Mouse (Mus musculus) adrenal gland, postnatal 36 days (tissue): ENCODE results near the gene Med11. TPM values are rescaled to one million over a fixed set of nuclear protein-coding genes. Genes with fewer than 3 reads are reported as not detected.
"Not testable (repeated sequence)": the region's sequence is repeated elsewhere in the genome, so short reads cannot be mapped to it uniquely, and the experiment has no call there.

Experiments used
- DNase-seq, 2 experiments: peaks; one replicate each; pipeline ENCODE4 v3.0.0; 2021; ENCODE audit warnings: mixed read lengths in 1 of 2
- total RNA-seq, 2 experiments: library from RNA; stranded (reverse); gene quantifications; 2 replicates each; pipeline ENCODE4 v1.2.3; 2021

The Med11 gene
- total RNA-seq, 2 experiments from 2014 or later = 20.3 to 24.4 TPM

DNA sequence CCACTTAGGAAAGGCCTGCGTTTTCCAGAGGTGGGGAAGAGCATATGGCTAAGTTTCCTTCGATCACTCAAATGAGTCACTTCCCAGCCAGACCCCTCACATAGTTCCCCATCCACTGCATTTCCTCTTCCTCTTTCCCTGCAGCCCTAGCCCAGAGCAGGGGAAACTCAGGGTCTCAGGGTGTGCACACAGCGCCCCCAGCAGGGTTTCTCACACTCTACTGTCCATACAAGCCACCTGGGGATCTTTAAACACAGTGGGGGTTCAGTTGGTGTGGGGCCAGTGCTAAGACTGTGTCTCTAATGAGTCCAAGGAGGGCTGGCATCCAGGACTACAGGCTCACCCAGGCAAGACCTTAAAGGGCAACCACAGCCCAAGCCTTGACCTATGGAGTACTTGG lies 5.0 kb upstream of the Med11 start:
- no peak for DNase-seq

DNA sequence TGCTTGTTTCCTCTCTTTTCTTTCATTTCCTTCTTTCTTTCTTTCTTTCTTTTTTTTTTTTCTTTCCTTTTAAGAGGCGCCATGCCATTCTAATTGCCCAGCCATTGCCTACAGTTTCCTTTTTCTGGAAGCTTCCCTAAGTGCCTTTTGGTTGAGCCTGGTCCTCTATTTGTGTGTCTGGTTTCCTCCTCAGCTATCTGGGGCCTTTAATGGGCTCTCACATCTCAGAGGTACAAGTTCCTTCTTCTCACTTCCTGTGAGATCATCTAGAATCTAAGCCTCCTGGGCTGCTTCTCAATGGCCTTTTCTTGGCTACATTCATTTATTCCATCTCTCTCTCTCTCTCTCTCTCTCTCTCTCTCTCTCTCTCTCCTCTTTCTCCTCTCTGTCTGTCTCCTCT lies 4.3 kb upstream of the Med11 start:
- no peak for DNase-seq

GRCm38 (mm10) chr11:70450926-70451325 lies 793 bp upstream of the Med11 start:
- DNase-seq = no peak

DNA sequence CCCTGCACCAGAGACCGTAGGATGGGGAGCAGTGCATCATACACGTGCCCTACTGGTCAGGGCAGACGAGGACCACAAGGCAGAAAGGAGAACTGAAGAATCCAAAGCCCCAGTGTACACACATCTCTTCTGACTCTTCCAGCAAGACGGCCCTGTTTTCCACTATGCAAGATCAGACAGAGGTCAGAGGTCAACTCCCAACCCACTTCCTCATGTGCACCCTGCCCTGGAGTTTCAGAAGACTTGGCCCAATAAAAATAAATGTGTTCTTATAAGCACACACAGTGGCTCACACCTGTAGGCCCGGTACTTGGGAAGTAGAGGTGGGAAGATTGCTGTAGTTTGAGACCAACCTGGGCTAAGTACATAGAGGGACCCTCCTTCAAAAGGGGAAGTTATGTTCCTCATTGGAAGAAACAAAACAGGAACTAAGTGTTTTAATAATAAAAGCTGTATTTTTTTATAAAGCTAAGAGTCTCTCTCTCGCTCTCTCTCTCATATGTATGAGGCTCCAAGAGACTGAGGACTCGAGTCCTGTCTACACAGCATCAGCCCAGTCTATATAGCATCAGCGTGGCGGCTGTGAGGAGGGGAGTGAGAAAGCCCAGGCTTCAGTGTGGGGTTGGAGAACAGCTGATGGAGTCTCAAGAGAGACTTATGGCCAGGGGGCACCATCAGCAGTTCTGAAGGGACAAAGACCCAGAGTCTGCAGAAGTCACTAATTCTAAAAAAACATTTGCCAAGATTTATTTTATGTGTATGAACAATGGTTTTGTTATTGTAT lies 1.7 kb downstream of the Med11 start:
- no peak for DNase-seq

GRCm38 (mm10) chr11:70458688-70459600 lies 7.2 kb downstream of the Med11 start, which contains the start of gene Zmynd15:
Zmynd15 (plus strand) TSS chr11:70459433.
- DNase-seq = peak in 1 of 2 experiments; percentile 12

DNA sequence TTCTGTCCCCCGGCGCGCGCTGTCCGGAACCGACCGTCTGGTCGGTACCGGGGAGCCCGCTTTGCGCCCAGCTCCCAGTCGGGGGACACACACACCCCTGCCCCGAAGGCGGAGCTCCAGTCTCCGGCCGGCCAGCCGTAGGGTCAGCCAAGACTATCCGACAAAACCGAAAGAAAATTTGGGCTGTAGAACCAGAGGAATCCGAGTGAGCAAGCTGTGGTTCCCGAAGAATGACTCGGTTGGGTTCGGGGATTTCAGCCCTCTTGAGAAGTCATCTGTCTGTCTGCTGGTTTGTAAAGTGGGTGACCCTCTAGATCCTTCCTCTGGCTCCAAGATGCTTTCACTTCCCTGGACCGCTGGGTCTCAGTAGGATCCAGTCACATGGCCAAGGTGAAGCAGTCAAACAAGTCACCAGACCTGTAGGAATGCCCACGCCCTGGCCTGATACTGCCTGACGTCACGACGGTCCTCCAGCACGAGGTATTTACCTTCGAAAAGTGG lies 7.9 kb downstream of the Med11 start, which contains the start of gene Cxcl16:
Cxcl16 (minus strand) TSS at position 384 of the 501 bp plus-strand sequence.
- DNase-seq = peak; percentile 55 to 69

DNA sequence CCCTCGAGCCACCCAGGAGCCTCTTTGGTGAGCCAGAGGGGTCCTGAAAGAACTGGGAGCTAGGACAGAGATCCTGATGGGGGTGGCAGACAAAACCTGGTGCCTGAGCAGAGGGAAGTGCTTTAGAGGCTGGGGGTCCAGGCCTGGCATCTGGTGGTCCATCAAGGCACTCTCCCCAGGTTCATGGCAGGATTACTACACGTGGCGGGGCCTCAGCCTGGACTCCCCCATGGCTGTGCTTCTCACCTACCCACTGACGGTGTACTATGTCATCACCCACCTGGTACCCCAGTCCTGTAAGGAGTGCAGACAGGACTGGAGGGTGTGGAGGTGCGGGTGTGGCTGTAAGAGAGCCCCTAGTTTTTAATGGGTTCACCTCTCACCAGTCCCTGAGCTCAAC lies 12.3 kb downstream of the Med11 start:
- DNase-seq = no peak

DNA sequence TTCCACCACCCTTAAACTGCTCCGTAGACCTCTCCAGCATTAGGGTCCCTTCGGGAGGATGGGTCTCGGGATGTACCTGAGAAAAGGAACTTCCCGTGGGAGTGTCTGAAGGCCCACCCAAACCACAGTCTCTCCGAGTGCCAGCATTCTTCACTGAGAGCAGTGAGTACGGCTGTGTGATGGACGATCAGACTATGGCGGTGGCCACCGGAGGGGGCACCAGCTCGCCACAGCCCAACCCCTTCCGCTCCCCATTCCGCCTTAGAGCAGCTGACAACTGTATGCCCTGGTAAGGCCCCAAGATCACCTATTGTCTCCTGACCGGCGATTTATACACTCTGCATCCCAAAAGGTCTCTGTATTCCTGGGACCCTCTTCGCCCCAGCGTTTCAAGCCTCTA lies 13.5 kb downstream of the Med11 start:
- no peak for DNase-seq

- peak; percentile 39 to 59 for DNase-seq
Measured at GRCm38 (mm10) chr11:70465824-70466223, 14.1 kb downstream of the Med11 start.

DNA sequence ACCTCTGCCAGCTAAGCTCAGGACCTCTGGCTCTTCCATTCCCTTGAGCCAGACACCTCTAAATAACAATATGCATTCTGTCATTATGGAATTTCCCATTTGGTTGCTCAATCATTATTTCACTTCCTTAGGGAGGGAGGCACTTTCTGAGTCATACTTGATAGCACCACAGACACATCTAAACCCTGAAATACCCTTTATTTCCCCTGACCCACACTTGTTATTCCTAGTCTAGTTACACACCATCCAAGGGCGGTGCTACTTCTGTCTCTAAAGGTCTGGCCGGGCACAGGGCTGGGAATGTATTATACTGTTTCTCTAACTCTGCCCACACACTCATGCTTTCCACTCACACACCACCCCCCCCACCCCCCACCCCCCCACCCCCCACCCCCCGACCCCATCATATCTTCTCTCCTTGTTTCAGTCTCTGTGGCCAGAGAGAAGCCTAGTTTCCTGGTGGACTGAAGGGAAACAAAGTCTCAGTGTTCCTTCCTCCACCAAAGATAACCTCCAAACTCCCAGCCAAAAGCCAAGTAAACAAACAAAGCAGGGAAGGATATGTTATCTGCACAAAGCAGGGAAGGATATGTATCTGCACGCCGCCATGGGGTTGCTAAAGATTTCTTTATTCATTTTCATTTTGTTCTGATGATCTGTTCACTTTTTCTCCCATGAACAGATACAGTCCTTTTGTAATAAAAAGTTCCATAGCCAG lies 16.3 kb downstream of the Med11 start:
- no peak for DNase-seq

GRCm38 (mm10) chr11:70469764-70470163 lies 18.0 kb downstream of the Med11 start:
- peak in 1 of 2 experiments; percentile 20 for DNase-seq

GRCm38 (mm10) chr11:70472716-70473115 lies 21.0 kb downstream of the Med11 start:
- DNase-seq = peak; percentile 57 to 59

DNA sequence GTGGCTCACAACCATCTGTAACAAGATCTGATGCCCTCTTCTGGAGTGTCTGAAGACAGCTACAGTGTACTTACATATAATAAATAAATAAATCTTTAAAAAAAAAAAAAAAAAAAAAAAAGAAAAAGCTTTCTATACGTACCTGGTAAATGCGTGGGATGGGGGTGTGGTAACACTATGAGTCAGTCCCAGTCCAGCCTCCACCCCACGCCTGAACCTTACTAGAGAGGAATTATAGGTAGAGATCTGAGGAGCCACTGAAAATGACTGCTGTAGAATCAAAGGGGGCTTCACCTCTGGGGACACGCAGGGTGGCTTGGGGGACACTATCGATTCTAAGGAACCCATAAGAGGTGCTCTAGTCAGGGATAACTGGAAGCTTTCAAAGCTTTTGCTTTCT lies 21.6 kb downstream of the Med11 start:
- DNase-seq = not testable (repeated sequence)

DNA sequence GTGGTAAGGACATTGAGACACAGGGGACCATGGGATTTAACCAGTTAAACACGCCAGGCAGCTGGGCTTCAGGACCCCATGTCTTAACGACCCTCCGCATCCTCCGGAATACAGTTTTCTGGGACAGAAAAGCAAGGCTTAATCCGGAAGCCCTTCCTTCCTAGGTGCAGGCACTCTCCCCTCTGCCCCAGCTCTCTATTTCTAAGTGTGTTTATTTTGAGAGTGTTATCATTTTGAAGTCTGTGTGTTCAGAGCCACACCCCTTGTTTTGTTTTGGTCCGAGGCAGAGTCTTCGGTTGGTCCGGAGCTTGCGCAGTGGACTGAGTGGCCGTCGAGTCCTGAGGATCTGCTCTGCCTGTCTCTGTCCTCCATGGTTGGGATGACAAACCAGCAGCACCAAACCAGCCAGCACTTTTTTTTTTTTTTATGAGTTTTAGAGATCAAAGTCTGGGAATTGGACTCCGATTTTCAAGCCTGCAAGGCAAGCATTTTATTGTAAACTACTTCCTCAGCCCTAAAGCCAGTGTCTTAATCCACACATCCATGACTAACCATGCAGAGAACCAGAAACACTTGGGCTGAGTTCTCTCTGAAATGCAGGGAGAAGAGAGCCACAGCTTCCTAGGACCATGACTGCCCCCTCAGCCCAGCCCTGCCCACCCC lies 23.3 kb downstream of the Med11 start:
- no peak for DNase-seq

GRCm38 (mm10) chr11:70485498-70485897 lies 33.8 kb downstream of the Med11 start:
- DNase-seq = no peak

DNA sequence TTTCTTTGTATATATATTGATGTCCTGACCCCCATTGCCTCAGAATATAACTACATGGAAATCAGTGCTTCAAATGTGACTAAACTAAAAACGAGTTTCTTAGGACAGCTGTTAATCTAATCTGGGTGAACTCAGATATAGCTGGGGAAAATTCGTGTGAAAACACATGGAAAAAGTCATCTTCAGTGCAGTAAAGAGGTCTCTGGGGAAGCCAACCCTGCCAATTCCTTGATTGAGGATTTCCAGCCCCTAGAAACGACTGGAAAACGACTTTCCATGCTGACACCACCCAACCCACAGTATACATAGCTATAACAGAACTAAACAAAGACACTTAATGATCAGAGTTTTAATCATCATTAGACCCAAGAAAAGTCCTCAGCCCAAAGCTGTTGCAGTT lies 36.1 kb downstream of the Med11 start:
- DNase-seq = no peak

GRCm38 (mm10) chr11:70489138-70489537 lies 37.4 kb downstream of the Med11 start:
- DNase-seq = no peak

DNA sequence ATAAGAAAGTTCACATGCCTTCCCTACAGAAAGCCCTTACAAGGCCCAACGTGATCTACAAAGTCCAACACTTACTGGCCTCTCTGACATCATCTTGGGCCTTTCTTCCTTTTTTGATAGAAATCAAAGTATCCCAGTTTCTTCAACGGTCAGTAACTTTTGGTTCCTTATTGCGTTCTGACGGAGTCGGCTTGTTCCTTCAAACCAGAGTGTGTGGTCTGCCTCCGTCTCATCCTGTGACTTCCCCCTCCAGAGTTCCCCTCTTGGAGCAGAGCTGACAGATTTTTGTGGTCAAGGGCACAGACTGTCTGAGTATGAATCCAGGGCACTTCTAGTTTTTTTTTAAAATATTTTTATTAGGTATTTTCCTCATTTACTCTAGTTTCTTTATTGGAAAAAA lies 38.0 kb downstream of the Med11 start:
- no peak for DNase-seq

- DNase-seq = peak; percentile 74 to 76
Measured at GRCm38 (mm10) chr11:70499566-70500475, 48.1 kb downstream of the Med11 start.

GRCm38 (mm10) chr11:70500476-70500812 lies 48.7 kb downstream of the Med11 start:
- no peak for DNase-seq

- DNase-seq = no peak
Measured at GRCm38 (mm10) chr11:70502018-70502417, 50.3 kb downstream of the Med11 start.
